Mouse (Mus musculus) bone marrow macrophage, adult 2 months (primary cell): ENCODE measurements around the gene Ngef. TPM values are rescaled to one million over a fixed set of nuclear protein-coding genes. Genes with fewer than 3 reads are reported as not detected.

Experiments used
- H3K27ac ChIP-seq: 2 replicates; pipeline ENCODE4 v1.5.1; 2012; ENCODE audit warnings: low read depth, low read length; ENCODE audit not compliant: insufficient read depth
- H3K4me1 ChIP-seq: 2 replicates; pipeline ENCODE4 v1.6.1; 2012; ENCODE audit warnings: low read length; ENCODE audit not compliant: control insufficient read depth, insufficient read depth
- H3K4me3 ChIP-seq: 2 replicates; pipeline ENCODE4 v1.5.1; 2012; ENCODE audit warnings: mild to moderate bottlenecking, low read length, moderate library complexity; ENCODE audit not compliant: insufficient read depth
- CTCF ChIP-seq: IDR thresholded peaks from 2 replicates; pipeline ENCODE4 v1.5.1; 2012; ENCODE audit warnings: low read depth, mild to moderate bottlenecking, low read length, moderate library complexity
- POLR2A ChIP-seq: IDR thresholded peaks from 2 replicates; pipeline ENCODE4 v1.6.1; 2012; ENCODE audit warnings: mild to moderate bottlenecking, low read depth, low read length, borderline replicate concordance
- polyA plus RNA-seq: library from polyadenylated mRNA; stranded (reverse); fragments of >200 nt; gene quantifications from 2 replicates; pipeline ENCODE4 v1.2.4, GENCODE M21; 2012; ENCODE audit not compliant: missing spikeins, insufficient read depth, insufficient read length

Ngef gene
- not detected in 2 replicates for polyA plus RNA-seq

DNA sequence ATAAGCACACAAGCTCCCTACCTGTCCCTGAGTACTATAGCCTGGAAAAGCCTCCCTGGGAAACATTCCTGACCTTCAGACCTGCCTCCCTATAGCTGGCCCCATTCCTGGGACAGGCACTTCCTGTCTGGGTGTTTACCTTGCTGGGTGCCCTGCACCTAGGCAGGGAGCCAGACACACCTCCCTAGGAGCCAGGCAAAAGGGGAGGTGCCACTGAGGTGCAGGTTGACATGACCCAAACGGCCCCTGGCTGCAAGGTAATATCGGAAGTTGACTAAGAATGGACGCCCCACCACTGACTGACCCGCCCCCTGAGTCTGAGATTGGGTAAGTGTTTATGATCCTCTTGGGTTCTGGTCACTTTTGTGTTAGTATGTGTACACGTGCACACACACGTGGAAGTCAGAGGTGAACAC lies at the start of gene Ngef:
Ngef (minus strand) TSS at position 71 of the 416 bp plus-strand sequence.
- Histone ChIP-seq H3K4me1 (no peaks in the 10 kb centered on the region), H3K27ac (no peak within 1 kb of the TSS), H3K4me3 (no peak within 1 kb of the TSS)
- TF ChIP-seq CTCF (no peak), POLR2A (no peak)

DNA sequence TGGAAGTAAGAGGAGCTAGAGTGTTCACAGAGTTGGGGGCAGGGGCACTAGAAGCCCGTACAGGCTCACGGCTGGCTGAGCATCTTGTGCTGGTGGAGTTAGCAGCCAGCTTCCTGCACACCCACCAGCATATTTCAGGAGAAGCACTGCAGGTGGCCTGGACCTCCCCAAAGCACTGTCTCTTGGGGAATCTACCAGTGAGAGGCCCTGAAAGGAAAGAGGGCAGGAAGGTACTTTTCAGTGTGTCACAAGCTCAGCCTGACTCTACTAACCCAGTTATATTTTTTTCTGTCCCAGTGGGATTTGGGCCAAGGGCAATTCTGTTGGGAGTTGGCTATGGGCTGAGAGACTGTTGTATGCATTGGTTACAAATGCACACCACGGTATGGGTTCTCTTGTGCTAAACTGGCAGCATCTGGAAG lies 48.2 kb upstream of the Ngef start:
- Histone ChIP-seq H3K4me1 (peaks cover 48% of the 10 kb centered on the region), H3K27ac (peak overlapping the region; percentile 94), H3K4me3 (peak overlapping the region; percentile 78)
- TF ChIP-seq CTCF (no peak), POLR2A (no peak)

DNA sequence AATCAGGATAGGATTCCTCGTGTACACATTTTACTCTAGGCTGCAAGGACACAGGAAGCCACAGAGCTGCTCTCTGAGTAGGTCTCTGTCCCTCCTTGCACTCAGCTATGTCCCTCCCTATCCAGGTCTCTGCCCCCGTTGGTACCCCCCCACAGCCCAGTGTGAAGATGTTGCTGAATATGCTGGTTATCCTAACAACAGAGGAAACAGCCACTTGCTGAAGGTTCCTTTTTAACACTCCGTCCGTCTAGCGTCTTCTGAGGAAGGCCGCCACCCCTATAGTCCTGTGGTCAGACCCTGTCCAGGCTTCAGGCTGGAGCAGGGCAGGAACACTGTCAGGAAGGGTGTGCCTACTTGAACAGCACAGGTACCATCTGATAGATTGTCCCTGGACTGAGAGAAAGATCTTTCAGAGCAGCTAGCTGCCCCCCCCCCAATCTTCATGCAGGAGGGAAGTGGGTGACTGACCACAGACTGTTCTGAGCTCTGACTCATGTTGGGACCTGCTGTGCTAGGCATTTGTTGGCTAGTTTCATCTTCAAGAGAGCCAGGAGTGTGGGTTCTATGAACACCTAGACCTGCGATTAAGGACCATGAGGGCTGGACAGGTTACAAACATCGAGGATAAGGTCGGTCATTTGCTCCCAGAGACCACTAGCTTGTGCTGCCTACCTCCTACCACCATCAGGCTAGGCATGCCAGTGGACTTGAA lies 47.6 kb upstream of the Ngef start:
- Histone ChIP-seq H3K4me1 (peaks cover 44% of the 10 kb centered on the region), H3K27ac (peak overlapping the region; percentile 94), H3K4me3 (peak overlapping the region; percentile 78)
- TF ChIP-seq CTCF: no peak
- no peak for TF ChIP-seq POLR2A

GRCm38 (mm10) chr1:87620693-87621092 lies 47.0 kb upstream of the Ngef start:
- no peak for TF ChIP-seq CTCF
- Histone ChIP-seq H3K4me1 (peaks cover 41% of the 10 kb centered on the region), H3K27ac (peak overlapping the region; percentile 94), H3K4me3 (peak overlapping the region; percentile 78)

DNA sequence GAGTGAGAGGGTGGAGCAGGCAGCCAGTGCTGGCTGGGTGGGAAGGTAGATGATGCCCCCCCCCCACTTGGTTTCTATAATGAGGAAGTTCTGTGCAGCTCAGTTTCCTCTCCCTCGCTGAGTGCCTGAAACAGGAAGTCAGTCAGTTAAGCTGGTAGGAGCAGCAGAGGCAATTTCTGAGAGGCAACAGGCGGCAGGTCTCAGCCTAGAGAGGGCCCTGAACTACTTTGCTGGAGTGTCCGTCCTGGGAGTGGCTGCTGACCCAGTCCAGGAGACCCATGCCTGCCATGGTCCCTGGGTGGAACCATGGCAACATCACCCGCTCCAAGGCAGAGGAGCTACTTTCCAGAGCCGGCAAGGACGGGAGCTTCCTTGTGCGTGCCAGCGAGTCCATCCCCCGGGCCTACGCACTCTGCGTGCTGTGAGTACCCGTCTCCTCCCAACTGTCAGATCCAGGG lies 46.6 kb upstream of the Ngef start, which contains the start of gene Inpp5d:
Inpp5d (plus strand) TSS at position 102 of the 458 bp plus-strand sequence.
- no peak for TF ChIP-seq CTCF
- TF ChIP-seq POLR2A: 0 out of 2 replicates have a peak, but pooled peaks have one; percentile 2

GRCm38 (mm10) chr1:87614576-87615295 lies 41.1 kb upstream of the Ngef start:
- H3K4me3 ChIP-seq: no peak overlapping the region
- no peak overlapping the region for H3K27ac ChIP-seq
- H3K4me1 ChIP-seq: peaks cover 7% of the 10 kb centered on the region
- TF ChIP-seq CTCF (no peak), POLR2A (no peak)

More for the DNA sequence above, 46.6 kb upstream of the Ngef start, which contains the start of gene Inpp5d:
- H3K4me3 ChIP-seq: peak within 1 kb of the TSS; percentile 78
- peak within 1 kb of the TSS; percentile 94 for H3K27ac ChIP-seq
- peaks cover 40% of the 10 kb centered on the region for H3K4me1 ChIP-seq

GRCm38 (mm10) chr1:87608416-87609046 lies 34.9 kb upstream of the Ngef start:
- Histone ChIP-seq H3K27ac (no peak overlapping the region), H3K4me1 (peaks cover 5% of the 10 kb centered on the region), H3K4me3 (no peak overlapping the region)
- TF ChIP-seq CTCF (peak; percentile 95), POLR2A (no peak)

GRCm38 (mm10) chr1:87607385-87608091 lies 33.9 kb upstream of the Ngef start:
- H3K4me3 ChIP-seq: no peak overlapping the region
- H3K4me1 ChIP-seq: peaks cover 5% of the 10 kb centered on the region
- TF ChIP-seq CTCF (no peak), POLR2A (no peak)
- H3K27ac ChIP-seq: no peak overlapping the region

- TF ChIP-seq CTCF: no peak
- TF ChIP-seq POLR2A: no peak
- Histone ChIP-seq H3K4me3 (no peak overlapping the region), H3K27ac (no peak overlapping the region), H3K4me1 (peaks cover 5% of the 10 kb centered on the region)
Measured at GRCm38 (mm10) chr1:87605296-87605695, 31.6 kb upstream of the Ngef start.
